Mouse (Mus musculus) C2C12 (cell line): ENCODE results near the gene Plxna1.

ENCODE experiments used
- CEBPB ChIP-seq: IDR thresholded peaks from one replicate; pipeline ENCODE4 v1.6.1; 2011; ENCODE audit warnings: low read depth, mild to moderate bottlenecking, control low read depth, moderate library complexity
- CTCF ChIP-seq: IDR thresholded peaks from one replicate; pipeline ENCODE4 v1.5.1; 2011; ENCODE audit not compliant: control insufficient read depth, insufficient read depth, insufficient read length
- MAX ChIP-seq: IDR thresholded peaks from one replicate; pipeline ENCODE4 v1.6.1; 2011; ENCODE audit warnings: mild to moderate bottlenecking, control low read depth
- USF1 ChIP-seq: IDR thresholded peaks from one replicate; pipeline ENCODE4 v1.6.1; 2011; ENCODE audit warnings: low read depth, mild to moderate bottlenecking, control low read depth, moderate library complexity

DNA sequence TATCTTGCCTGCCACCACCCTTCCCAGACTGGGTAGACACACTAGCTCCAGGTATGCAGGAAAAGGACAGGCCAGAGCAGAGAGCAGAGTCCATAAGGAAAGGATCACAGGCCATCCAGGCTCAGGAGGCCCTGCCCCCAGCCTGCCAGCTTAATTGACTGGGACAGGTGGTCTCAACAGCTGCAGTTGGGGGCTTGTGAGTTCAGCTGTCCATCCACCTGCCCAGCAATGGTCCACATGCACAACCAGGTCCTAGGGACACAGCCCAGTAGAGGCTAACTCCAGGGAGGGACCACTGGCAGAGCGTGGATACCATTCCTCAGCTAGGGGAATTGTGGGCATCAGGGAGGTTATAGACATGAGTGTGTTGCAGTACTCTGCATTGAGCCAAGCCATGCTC is 16.6 kb downstream of the Plxna1 start:
- TF ChIP-seq CTCF (no peak), MAX (no peak), USF1 (no peak), CEBPB (no peak)
